Mouse (Mus musculus) liver, embryonic 15.5 days (tissue): ENCODE results near the gene Glipr1l3. TPM values are rescaled to one million over a fixed set of nuclear protein-coding genes. Genes with fewer than 3 reads are reported as not detected.
"Not testable (repeated sequence)": the region's sequence is repeated elsewhere in the genome, so short reads cannot be mapped to it uniquely, and the experiment has no call there.

Experiments used
- ATAC-seq: fragments of 200-750 bp; cut with Nextera tagmentation; 2 replicates; pipeline ENCODE4 v1.8.0; 2017; ENCODE audit warnings: moderate number of reproducible peaks, mild to moderate bottlenecking, moderate library complexity; ENCODE audit not compliant: insufficient read depth
- H3K27ac ChIP-seq: fragments of 300-500 bp; sonication (generic); replicated peaks from 2 replicates; pipeline ENCODE4 v1.5.1; 2015; ENCODE audit warnings: mild to moderate bottlenecking, inconsistent platforms
- H3K27me3 ChIP-seq: fragments of 300-500 bp; sonication (generic); 2 replicates; pipeline ENCODE4 v1.6.1; 2015; ENCODE audit warnings: mild to moderate bottlenecking, inconsistent platforms
- H3K36me3 ChIP-seq: fragments of 300-500 bp; sonication (generic); replicated peaks from 2 replicates; pipeline ENCODE4 v1.6.1; 2015; ENCODE audit warnings: moderate library complexity, mild to moderate bottlenecking, inconsistent platforms
- H3K4me1 ChIP-seq: fragments of 300-500 bp; sonication (generic); replicated peaks from 2 replicates; pipeline ENCODE4 v1.6.1; 2015; ENCODE audit warnings: inconsistent platforms
- H3K4me2 ChIP-seq: fragments of 300-500 bp; sonication (generic); 2 replicates; pipeline ENCODE4 v1.6.1; 2015; ENCODE audit warnings: moderate library complexity, mild to moderate bottlenecking, inconsistent platforms
- H3K4me3 ChIP-seq: fragments of 300-500 bp; sonication (generic); replicated peaks from 2 replicates; pipeline ENCODE4 v1.5.1; 2015; ENCODE audit warnings: mild to moderate bottlenecking, inconsistent platforms
- H3K9ac ChIP-seq: fragments of 300-500 bp; sonication (generic); 2 replicates; pipeline ENCODE4 v1.6.1; 2015; ENCODE audit warnings: moderate library complexity, mild to moderate bottlenecking, inconsistent platforms
- H3K9me3 ChIP-seq: fragments of 300-500 bp; sonication (generic); replicated peaks from 2 replicates; pipeline ENCODE4 v1.6.1; 2016; ENCODE audit warnings: inconsistent platforms
- whole genome bisulfite sequencing: fragments of 180-500 bp; shearing (Covaris S2); methylation state at CpG from one replicate; pipeline ENCODE4 v1.1.7; 2015; ENCODE audit warnings: mixed read lengths; ENCODE audit not compliant: insufficient replicate concordance; 5-methylcytosine and 5-hydroxymethylcytosine counted together
- polyA plus RNA-seq: library from polyadenylated mRNA; unstranded; fragments of >200 nt; fragmentation: Nextera tagmentation; extraction: Ambion mirVana; gene quantifications from 2 replicates; pipeline ENCODE4 v1.2.1, GENCODE M21; 2015

The Glipr1l3 gene
- not detected in 2 replicates for polyA plus RNA-seq

DNA sequence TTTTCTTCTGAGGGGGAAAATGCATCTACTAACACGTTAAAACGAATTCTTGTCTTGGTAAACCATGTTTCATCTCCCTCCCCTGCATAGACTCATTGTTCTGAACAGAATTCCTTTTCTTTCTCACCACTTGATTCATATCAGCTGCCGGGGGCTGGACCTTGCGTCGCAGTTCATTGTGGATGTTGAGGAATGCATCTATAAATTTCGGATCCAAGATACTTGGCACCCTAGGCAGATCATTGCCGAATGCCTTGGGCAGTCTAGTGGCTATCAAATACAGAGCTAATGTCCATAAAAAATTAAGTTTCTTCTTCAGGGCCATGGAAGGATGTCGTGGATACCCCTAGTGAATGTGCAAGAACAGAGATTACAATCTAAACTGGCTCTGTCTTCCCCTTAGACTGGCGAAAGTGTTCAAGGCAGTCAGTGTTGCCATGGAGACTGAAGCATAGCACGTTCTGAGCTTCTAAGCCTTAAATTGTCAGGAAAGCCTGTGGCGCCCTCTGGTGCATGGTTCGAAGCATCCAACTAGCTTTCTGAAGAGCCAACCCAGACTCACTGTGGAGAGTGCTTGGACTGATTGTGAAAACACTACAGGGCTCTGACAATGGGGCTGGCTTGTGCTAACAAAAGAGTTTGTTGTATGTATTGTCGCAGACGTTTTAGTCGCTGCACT is at the start of gene Glipr1l3:
TSS of gene Glipr1l3 (minus strand) at position 446 of the 679 bp plus-strand sequence.
- not testable (repeated sequence) for H3K4me3 ChIP-seq, H3K9ac ChIP-seq, H3K36me3 ChIP-seq, H3K27ac ChIP-seq, H3K4me1 ChIP-seq, H3K27me3 ChIP-seq, H3K4me2 ChIP-seq, H3K9me3 ChIP-seq, ATAC-seq
- WGBS, result 19% methylated on average over 15 of the region's 15 CpGs

DNA sequence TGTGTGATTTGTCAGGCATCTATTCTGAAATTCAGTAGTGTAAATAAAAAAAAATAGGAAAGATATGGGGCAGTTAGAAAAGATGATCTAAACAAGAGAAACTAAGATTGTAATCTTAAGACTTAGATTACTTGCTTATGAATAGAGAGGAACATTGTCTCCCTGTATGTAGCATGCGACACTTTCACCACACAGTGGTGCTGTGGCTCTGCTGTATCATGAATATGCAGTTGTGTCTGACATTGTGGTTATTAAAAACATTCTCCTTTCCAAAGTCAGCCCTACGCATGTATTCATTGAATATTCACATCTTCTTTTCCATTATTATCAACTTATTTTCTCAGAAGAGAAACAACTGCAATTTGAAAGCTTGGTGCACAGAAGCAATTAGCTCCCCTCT is 43.3 kb upstream of the Glipr1l3 start:
- Histone ChIP-seq H3K36me3 (no peaks in the 10 kb centered on the region), H3K4me1 (no peaks in the 10 kb centered on the region), H3K4me2 (no peak overlapping the region), H3K9me3 (no peaks in the 10 kb centered on the region), H3K27me3 (no peaks in the 10 kb centered on the region), H3K9ac (no peak overlapping the region), H3K4me3 (no peak overlapping the region), H3K27ac (no peak overlapping the region)
- ATAC-seq, result no peak
- WGBS, result 54% methylated on average over 2 of the region's 2 CpGs

- not testable (repeated sequence) for H3K4me3 ChIP-seq, H3K27me3 ChIP-seq, H3K4me1 ChIP-seq, H3K4me2 ChIP-seq, H3K36me3 ChIP-seq, ATAC-seq, H3K9ac ChIP-seq, H3K27ac ChIP-seq, H3K9me3 ChIP-seq
- 60% methylated on average over 2 of the region's 2 CpGs for WGBS
These were observed 33.8 kb upstream of the Glipr1l3 start for GRCm38 (mm10) chr10:112193919-112194318.

- 44% methylated on average over 13 of the region's 13 CpGs for WGBS
- not testable (repeated sequence) for ATAC-seq
These were observed 16.9 kb upstream of the Glipr1l3 start for GRCm38 (mm10) chr10:112177027-112177426.

GRCm38 (mm10) chr10:112163168-112163766 is 3.1 kb upstream of the Glipr1l3 start, which contains the start of gene Caps2:
TSS of gene Caps2 (plus strand) at chr10:112163621.
- H3K4me2 ChIP-seq, result no peak within 1 kb of the TSS

More at GRCm38 (mm10) chr10:112177027-112177426, 16.9 kb upstream of the Glipr1l3 start:
- not testable (repeated sequence) for H3K27ac ChIP-seq, H3K4me2 ChIP-seq, H3K4me3 ChIP-seq, H3K36me3 ChIP-seq, H3K9ac ChIP-seq, H3K4me1 ChIP-seq, H3K27me3 ChIP-seq, H3K9me3 ChIP-seq

DNA sequence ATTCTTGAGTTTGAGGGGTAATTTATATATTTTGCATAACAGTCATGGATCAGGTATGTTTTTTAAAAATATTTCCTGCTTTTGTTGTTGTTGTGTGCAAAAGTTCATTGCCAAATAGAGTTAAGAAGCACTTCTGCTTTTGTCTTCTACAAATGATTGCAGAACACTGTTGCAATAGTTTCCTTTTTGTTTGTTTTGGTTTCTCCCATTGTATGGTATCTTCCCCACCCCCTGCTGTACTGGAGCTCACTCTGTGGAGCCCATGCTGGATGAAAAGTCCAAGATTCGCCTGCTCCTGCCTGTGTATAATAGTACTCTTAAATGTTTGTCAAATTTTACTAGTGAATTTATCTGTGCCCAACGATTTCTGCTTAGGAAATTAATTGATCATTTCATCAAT is 20.3 kb downstream of the Glipr1l3 start:
- H3K27ac ChIP-seq, result no peak overlapping the region
- no peaks in the 10 kb centered on the region for H3K27me3 ChIP-seq
- no peaks in the 10 kb centered on the region for H3K4me1 ChIP-seq
- ATAC-seq, result 0 out of 2 replicates have a peak, but pooled peaks have one; percentile 34
- H3K4me2 ChIP-seq, result no peak overlapping the region
- H3K4me3 ChIP-seq, result no peak overlapping the region
- no peak overlapping the region for H3K9ac ChIP-seq
- 16% methylated on average over 2 of the region's 2 CpGs for WGBS
- no peaks in the 10 kb centered on the region for H3K36me3 ChIP-seq
- H3K9me3 ChIP-seq, result no peaks in the 10 kb centered on the region

More at GRCm38 (mm10) chr10:112163168-112163766, 3.1 kb upstream of the Glipr1l3 start, which contains the start of gene Caps2:
- H3K4me3 ChIP-seq, result no peak within 1 kb of the TSS
- no peaks in the 10 kb centered on the region for H3K4me1 ChIP-seq
- no peak for ATAC-seq
- no peak within 1 kb of the TSS for H3K9ac ChIP-seq
- WGBS, result 17% methylated on average over 4 of the region's 4 CpGs
- H3K9me3 ChIP-seq, result no peaks in the 10 kb centered on the region
- no peak within 1 kb of the TSS for H3K27ac ChIP-seq
- no peaks in the 10 kb centered on the region for H3K36me3 ChIP-seq
- no peaks in the 10 kb centered on the region for H3K27me3 ChIP-seq

DNA sequence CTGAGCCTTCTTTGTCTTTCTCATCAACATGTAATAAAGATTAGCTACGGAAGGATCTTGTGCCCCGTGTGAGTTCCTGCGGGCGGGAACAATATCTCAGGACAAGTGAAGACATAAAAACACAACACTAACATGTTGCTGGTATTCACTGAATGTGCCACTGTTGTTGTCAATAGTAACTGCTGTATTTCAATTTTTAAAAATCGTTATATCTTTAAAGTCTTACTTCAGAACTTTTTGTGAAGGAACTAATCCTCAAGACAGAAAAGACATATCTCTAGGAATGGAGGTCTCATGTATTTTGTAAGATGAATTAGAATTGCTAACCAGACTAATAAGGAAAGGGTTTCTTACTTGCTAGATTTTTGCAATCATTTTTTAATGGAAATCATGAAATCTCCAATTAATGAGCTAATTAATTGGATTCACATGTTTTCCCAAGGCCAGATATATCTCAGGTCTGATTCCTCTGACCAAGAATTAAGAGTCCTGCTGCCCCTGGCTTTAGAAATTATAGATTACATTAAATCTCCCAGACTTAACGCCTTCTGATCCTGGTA is 21.2 kb downstream of the Glipr1l3 start:
- 0 out of 2 replicates have a peak overlapping the region, but pooled peaks have one; percentile 12 for H3K4me3 ChIP-seq
- H3K9ac ChIP-seq, result no peak overlapping the region
- no peak for ATAC-seq

GRCm38 (mm10) chr10:112138050-112138870 is 21.9 kb downstream of the Glipr1l3 start:
- Histone ChIP-seq H3K9me3 (no peaks in the 10 kb centered on the region), H3K27me3 (no peaks in the 10 kb centered on the region), H3K4me1 (no peaks in the 10 kb centered on the region), H3K27ac (no peak overlapping the region), H3K4me2 (peak overlapping the region; percentile 48), H3K4me3 (0 out of 2 replicates have a peak overlapping the region, but pooled peaks have one; percentile 12), H3K36me3 (no peaks in the 10 kb centered on the region), H3K9ac (no peak overlapping the region)
- peak; percentile 67; the same call in 1 of the 2 replicates for ATAC-seq
- 12% methylated on average over 9 of the region's 9 CpGs for WGBS

More for the DNA sequence above, 21.2 kb downstream of the Glipr1l3 start:
- no peaks in the 10 kb centered on the region for H3K27me3 ChIP-seq
- peak overlapping the region; percentile 48 for H3K4me2 ChIP-seq
- WGBS, result 32% methylated on average over 6 of the region's 6 CpGs
- H3K4me1 ChIP-seq, result no peaks in the 10 kb centered on the region
- no peaks in the 10 kb centered on the region for H3K36me3 ChIP-seq
- H3K27ac ChIP-seq, result no peak overlapping the region
- H3K9me3 ChIP-seq, result no peaks in the 10 kb centered on the region

DNA sequence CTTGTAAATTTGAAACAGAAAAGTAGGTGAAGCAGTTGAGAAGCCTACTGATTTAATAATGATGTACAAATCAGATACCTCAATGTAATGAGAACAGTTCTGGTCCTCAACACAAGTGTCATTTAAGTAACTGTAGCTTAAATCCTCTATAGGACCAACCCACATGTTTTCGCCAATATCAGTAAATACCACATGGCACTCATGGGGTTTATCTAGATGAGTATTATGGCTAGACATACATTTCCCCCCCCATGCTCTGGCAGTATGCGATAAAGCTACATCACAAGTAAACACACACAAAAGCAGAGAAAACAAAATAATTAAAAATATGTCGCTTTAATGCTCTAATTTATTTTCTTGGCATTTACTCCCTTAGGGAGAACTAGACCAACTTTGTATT is 27.9 kb downstream of the Glipr1l3 start:
- ATAC-seq, result peak; percentile 64
- H3K27ac ChIP-seq, result no peak overlapping the region
- H3K36me3 ChIP-seq, result no peaks in the 10 kb centered on the region
- H3K4me1 ChIP-seq, result no peaks in the 10 kb centered on the region
- H3K9me3 ChIP-seq, result no peaks in the 10 kb centered on the region
- H3K4me2 ChIP-seq, result no peak overlapping the region
- H3K27me3 ChIP-seq, result no peaks in the 10 kb centered on the region
- 56% methylated on average over 3 of the region's 3 CpGs for WGBS
- no peak overlapping the region for H3K4me3 ChIP-seq
- H3K9ac ChIP-seq, result no peak overlapping the region

DNA sequence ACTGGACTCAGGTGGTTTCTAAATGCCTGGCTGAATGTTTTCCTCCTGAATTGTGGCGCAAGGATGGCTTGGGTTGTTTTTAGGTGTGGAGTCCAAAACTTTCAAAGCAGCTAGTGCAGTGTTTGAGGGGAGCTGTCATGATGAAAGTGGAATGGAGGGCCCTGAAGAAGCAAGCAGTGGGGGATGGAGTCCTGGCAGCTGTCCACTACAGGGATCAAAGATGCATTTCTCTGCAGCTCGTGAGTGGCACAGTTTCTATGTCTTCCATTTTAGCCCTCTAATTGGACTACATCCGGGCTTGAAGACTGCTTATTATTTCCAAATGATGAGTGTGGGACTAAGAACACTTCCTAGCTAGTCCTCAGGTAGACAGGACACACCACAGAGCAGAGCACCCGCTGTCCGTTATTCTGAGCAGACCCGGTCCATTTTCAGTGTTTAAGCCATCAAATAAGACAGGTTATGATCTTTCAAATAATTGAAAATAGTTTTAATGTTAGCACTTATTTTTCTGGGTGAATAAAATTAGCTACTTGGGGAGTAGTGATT is 32.4 kb downstream of the Glipr1l3 start:
- not testable (repeated sequence) for H3K36me3 ChIP-seq, H3K4me2 ChIP-seq, H3K27ac ChIP-seq, H3K9ac ChIP-seq, H3K9me3 ChIP-seq, ATAC-seq, H3K4me1 ChIP-seq, H3K27me3 ChIP-seq, H3K4me3 ChIP-seq
- 63% methylated on average over 6 of the region's 6 CpGs for WGBS
